Mouse (Mus musculus) urinary bladder, postnatal 14 days (tissue): ENCODE measurements at regions not wholly inside any gene's neighbourhood (a gene's known extent, or its start where the extent isn't known, plus 50 kb on each side); places are given as distances from the start of the nearest gene placed in this dataset.

ENCODE experiments used
- DNase-seq: peaks from one replicate; pipeline ENCODE4 v3.0.0; 2021; ENCODE audit warnings: low spot score

DNA sequence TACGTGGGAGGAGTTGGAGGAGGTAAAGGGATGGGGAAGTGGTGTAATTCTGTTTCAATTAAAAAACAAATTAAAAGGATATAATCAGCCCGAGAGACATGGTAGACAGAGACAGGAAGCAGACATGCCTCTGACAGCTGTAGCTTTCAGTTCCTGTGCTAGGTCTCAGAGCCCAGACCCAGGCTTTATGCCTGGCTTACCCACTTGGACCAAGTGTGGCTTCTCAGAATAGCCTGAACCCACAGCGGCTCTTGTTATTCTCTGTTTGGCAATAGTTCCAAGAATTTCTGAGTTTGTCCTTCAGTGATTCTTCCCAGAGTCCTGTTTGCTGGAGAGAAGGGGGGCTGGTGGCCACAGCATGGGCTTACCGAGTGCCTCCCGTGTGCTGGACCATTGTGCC is 182.4 kb downstream of the Pten start:
- DNase-seq, result no peak

DNA sequence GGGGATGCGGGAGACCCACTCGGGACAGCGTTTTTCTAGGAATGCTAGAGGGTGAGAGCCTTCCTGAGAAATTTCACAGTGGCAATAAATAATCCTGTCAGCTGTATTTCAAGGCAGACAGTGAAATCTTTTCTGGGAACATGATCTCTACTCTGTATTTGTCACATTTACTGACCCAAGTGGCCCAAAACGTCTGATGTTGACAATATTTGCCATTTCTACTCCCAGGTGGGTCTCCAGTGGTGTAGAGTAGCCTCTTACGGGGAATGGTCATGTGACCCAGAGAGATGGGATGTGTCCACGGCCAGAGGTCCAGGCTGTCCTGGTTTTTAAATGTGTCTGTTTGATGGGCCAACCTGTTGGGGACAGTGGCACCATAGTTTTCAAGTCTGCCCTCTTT is 183.5 kb downstream of the Pten start:
- no peak for DNase-seq

GRCm38 (mm10) chr19:32943594-32944230 is 186.4 kb downstream of the Pten start:
- DNase-seq, result no peak

GRCm38 (mm10) chr19:32947081-32947855 is 190.0 kb downstream of the Pten start:
- DNase-seq, result no peak

GRCm38 (mm10) chr19:32950252-32950651 is 193.0 kb downstream of the Pten start:
- DNase-seq, result peak; percentile 28

- no peak for DNase-seq
These were observed 193.5 kb downstream of the Pten start for GRCm38 (mm10) chr19:32950794-32951193.

GRCm38 (mm10) chr19:32952425-32952824 is 195.1 kb downstream of the Pten start:
- no peak for DNase-seq

GRCm38 (mm10) chr19:32952928-32953687 is 195.8 kb downstream of the Pten start:
- no peak for DNase-seq

- peak; percentile 24 for DNase-seq
These were observed 196.8 kb downstream of the Pten start for GRCm38 (mm10) chr19:32954001-32954605.

GRCm38 (mm10) chr19:32954942-32955341 is 197.6 kb downstream of the Pten start:
- DNase-seq, result no peak

DNA sequence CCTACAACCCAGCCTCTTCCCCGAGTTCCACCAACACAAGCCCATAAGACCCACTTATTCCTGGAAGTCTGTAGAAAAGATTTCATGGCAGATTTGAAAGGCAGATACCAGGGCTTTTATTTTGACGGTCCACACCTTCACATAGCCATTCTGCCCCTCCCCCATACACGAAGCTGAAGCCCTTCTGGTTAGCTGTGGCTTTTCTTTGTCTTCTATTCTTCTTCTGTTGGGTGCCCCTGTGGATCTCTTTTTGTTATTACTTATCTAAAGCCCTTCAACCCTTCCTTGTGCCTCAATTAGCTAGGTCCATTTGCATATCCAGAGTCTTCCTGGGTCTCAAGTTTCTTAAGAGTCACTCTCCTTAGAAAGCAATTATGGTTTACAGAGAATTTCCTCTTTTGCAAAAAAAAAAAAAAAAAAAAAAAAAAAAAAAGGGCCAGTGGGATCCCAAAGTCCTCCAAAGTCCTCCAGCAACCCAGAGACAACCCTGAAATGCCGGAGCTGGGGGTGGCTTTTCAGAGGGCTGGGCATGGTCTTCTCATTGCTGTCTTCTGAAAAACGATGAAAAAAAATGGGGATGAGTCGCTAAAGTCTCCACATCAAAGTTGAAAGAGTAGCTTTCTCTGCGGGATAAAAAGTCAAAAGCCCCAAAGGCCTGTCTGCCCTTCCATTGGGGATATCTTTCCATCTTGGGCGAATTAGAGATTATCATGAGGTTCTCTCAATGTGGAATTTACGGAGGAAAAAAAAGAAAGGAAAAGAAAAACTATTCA is 199.0 kb downstream of the Pten start:
- no peak for DNase-seq

- DNase-seq, result no peak
These were observed 199.7 kb downstream of the Pten start for GRCm38 (mm10) chr19:32956916-32957558.

GRCm38 (mm10) chr19:32958276-32958675 is 201.0 kb downstream of the Pten start:
- DNase-seq, result no peak

GRCm38 (mm10) chr19:32958791-32959190 is 201.5 kb downstream of the Pten start:
- DNase-seq, result no peak

DNA sequence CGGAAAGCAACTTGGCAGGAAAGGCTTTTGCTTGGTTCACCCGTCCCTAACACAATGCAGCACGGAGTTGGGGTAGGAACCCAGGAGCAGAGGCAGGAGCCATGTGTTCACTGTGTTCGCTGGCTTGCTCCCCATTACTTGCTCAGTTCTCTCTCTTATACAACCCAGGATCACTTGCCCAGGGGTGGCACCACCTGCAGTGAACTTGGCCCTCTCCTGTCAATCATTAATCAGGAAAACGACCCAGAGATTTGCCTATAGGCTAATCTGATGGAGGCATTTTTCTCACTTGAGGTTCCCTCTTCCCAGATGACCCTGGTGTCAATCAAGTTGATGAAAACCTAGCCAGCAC is 202.5 kb downstream of the Pten start:
- no peak for DNase-seq

GRCm38 (mm10) chr19:32960196-32960947 is 203.1 kb downstream of the Pten start:
- no peak for DNase-seq

DNA sequence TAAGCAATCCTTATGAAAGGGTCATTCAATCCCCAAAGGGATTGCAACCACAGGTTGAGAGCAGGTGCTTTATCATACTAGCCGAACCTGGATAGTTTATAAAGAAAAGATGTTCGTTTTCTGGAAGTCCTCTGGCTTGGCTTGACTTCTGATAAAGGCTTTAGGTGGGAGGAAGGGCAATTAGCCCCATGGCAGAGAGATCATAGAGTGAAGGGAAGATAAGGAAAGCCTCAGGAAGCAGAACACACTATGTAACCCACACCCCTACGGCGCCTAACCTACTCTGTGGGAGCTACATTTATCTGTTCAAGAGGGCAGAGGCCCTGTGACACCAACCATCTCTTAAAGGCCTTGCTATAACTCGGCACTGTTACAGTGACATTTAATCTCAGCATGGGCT is 204.2 kb downstream of the Pten start:
- DNase-seq, result no peak

DNA sequence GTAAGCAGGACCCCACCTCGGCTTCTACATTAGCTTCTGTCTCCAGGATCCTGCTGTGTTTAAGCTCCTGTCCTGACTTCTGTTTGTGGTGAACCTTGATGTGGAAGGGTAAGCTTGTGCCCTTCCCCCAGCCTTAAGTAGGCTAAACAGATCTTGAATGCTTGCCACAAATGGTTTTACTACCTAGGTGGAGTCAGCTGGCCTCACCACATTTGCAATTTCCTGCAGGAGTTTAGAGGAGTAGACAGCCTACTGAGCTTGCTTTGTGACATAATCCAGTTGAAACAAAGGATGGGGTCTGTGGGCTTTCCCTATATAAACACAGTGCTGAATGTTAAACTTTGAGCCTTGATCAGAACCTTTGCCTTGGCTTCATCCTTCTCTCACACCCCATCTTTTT is 206.7 kb downstream of the Pten start:
- DNase-seq, result no peak

GRCm38 (mm10) chr19:32965488-32965887 is 208.2 kb downstream of the Pten start:
- no peak for DNase-seq

DNA sequence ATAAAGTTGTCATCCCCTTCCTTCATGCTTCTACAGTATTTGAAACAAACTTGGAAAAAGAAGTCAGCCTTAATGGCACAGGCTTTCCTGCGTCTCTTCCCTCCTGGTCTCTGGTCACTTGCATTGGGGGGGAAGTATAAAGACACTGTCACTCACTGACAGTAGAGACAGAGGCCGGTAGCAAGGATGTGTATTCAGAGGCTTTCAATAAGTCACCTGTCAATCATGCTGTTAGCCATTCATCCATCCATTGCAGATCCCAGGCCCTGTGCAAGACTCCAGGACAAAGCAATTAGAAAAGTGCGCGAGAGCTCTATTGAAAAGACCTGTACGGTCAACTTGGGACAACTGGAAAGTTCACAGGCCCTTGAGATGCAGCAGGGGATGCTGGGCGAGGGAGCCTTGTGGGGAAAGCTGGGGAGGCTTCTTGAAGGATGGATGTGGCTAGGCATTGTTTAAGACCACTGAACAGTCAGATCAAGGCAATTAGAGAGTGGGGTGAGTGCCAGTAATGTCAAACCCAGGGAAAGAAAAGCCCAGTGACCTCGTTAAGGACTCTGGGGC is 212.0 kb downstream of the Pten start:
- no peak for DNase-seq
